Mouse (Mus musculus): ENCODE data around the gene Tsks. TPM values are rescaled to one million over a fixed set of nuclear protein-coding genes. Genes with fewer than 3 reads are reported as not detected.

Gene Tsks
- polyA plus RNA-seq, 1 experiment from 2014 or later: not detected

- peaks cover 10% of the 10 kb centered on the region for H3K4me1 ChIP-seq (ENCODE audit: control insufficient read depth, insufficient read depth, low read length)
- no peak overlapping the region for H3K4me2 ChIP-seq (ENCODE audit: low read length)
- H3K27ac ChIP-seq (replicated peaks; ENCODE audit: low read depth, low read length): no peak overlapping the region
- no peaks in the 10 kb centered on the region for H3K27me3 ChIP-seq (ENCODE audit: control insufficient read depth, insufficient read depth, low read length)
- ATAC-seq (ENCODE audit: low FRiP score, low TSS enrichment) (no peak), DNase-seq (no peak)
- no peak overlapping the region for H3K4me3 ChIP-seq (replicated peaks; ENCODE audit: low read depth, low read length)
- H3K36me3 ChIP-seq (ENCODE audit: control insufficient read depth, insufficient read depth, low read length): peaks cover 78% of the 10 kb centered on the region
- H3K9me3 ChIP-seq (ENCODE audit: control insufficient read depth, low read length): no peaks in the 10 kb centered on the region
- WGBS: 91% methylated on average over 7 of the region's 7 CpGs
- H3K9ac ChIP-seq (replicated peaks; ENCODE audit: low read length): no peak overlapping the region
Measured at GRCm38 (mm10) chr7:45002440-45002839, 59.4 kb downstream of the Tsks start.

GRCm38 (mm10) chr7:45004546-45004945 lies 61.5 kb downstream of the Tsks start:
- Histone ChIP-seq H3K9me3 (ENCODE audit: control insufficient read depth, low read length) (no peaks in the 10 kb centered on the region), H3K27ac (replicated peaks; ENCODE audit: low read depth, low read length) (no peak overlapping the region), H3K4me2 (ENCODE audit: low read length) (no peak overlapping the region), H3K4me1 (ENCODE audit: control insufficient read depth, insufficient read depth, low read length) (no peaks in the 10 kb centered on the region), H3K27me3 (ENCODE audit: control insufficient read depth, insufficient read depth, low read length) (no peaks in the 10 kb centered on the region), H3K4me3 (replicated peaks; ENCODE audit: low read depth, low read length) (no peak overlapping the region), H3K36me3 (ENCODE audit: control insufficient read depth, insufficient read depth, low read length) (peaks cover 99% of the 10 kb centered on the region), H3K9ac (replicated peaks; ENCODE audit: low read length) (no peak overlapping the region)
- 91% methylated on average over 3 of the region's 3 CpGs for WGBS
- ATAC-seq (ENCODE audit: low FRiP score, low TSS enrichment) (no peak), DNase-seq (no peak)

GRCm38 (mm10) chr7:45005321-45005992 lies 62.5 kb downstream of the Tsks start:
- WGBS: 92% methylated on average over 6 of the region's 6 CpGs
- Histone ChIP-seq H3K9me3 (ENCODE audit: control insufficient read depth, low read length) (no peaks in the 10 kb centered on the region), H3K36me3 (ENCODE audit: control insufficient read depth, insufficient read depth, low read length) (peaks cover 99% of the 10 kb centered on the region), H3K27ac (replicated peaks; ENCODE audit: low read depth, low read length) (no peak overlapping the region), H3K4me2 (ENCODE audit: low read length) (no peak overlapping the region), H3K9ac (replicated peaks; ENCODE audit: low read length) (no peak overlapping the region), H3K4me3 (replicated peaks; ENCODE audit: low read depth, low read length) (no peak overlapping the region), H3K27me3 (ENCODE audit: control insufficient read depth, insufficient read depth, low read length) (no peaks in the 10 kb centered on the region), H3K4me1 (ENCODE audit: control insufficient read depth, insufficient read depth, low read length) (no peaks in the 10 kb centered on the region)
- ATAC-seq (ENCODE audit: low FRiP score, low TSS enrichment) (no peak), DNase-seq (no peak)

GRCm38 (mm10) chr7:45006503-45006902 lies 63.5 kb downstream of the Tsks start:
- Histone ChIP-seq H3K9me3 (ENCODE audit: control insufficient read depth, low read length) (no peaks in the 10 kb centered on the region), H3K27me3 (ENCODE audit: control insufficient read depth, insufficient read depth, low read length) (no peaks in the 10 kb centered on the region), H3K9ac (replicated peaks; ENCODE audit: low read length) (no peak overlapping the region), H3K36me3 (ENCODE audit: control insufficient read depth, insufficient read depth, low read length) (peaks cover 96% of the 10 kb centered on the region), H3K4me3 (replicated peaks; ENCODE audit: low read depth, low read length) (no peak overlapping the region), H3K27ac (replicated peaks; ENCODE audit: low read depth, low read length) (no peak overlapping the region), H3K4me2 (ENCODE audit: low read length) (no peak overlapping the region), H3K4me1 (ENCODE audit: control insufficient read depth, insufficient read depth, low read length) (no peaks in the 10 kb centered on the region)
- DNase-seq (no peak), ATAC-seq (ENCODE audit: low FRiP score, low TSS enrichment) (no peak)
- 96% methylated on average over 12 of the region's 12 CpGs for WGBS

- no peak overlapping the region for H3K9ac ChIP-seq (replicated peaks; ENCODE audit: low read length)
- H3K4me3 ChIP-seq (replicated peaks; ENCODE audit: low read depth, low read length): no peak overlapping the region
- H3K27ac ChIP-seq (replicated peaks; ENCODE audit: low read depth, low read length): no peak overlapping the region
- no peaks in the 10 kb centered on the region for H3K9me3 ChIP-seq (ENCODE audit: control insufficient read depth, low read length)
- 96% methylated on average over 29 of the region's 29 CpGs for WGBS
- no peak for ATAC-seq (ENCODE audit: low FRiP score, low TSS enrichment)
- H3K27me3 ChIP-seq (ENCODE audit: control insufficient read depth, insufficient read depth, low read length): no peaks in the 10 kb centered on the region
- H3K4me1 ChIP-seq (ENCODE audit: control insufficient read depth, insufficient read depth, low read length): no peaks in the 10 kb centered on the region
- H3K36me3 ChIP-seq (ENCODE audit: control insufficient read depth, insufficient read depth, low read length): peaks cover 96% of the 10 kb centered on the region
- DNase-seq: no peak
- no peak overlapping the region for H3K4me2 ChIP-seq (ENCODE audit: low read length)
Measured at GRCm38 (mm10) chr7:45007141-45007540, 64.1 kb downstream of the Tsks start.

Other genes with a start within 250 kb of the Tsks start
- not detected in 2 replicates for gene Izumo2, start 234.5 kb upstream of the Tsks start, polyA plus RNA-seq (2014; fragmentation: Nextera tagmentation; extraction: Ambion mirVana)
- 22.6 and 26.8 TPM in 2 replicates for gene Vrk3, start 194.8 kb upstream of the Tsks start, polyA plus RNA-seq (2014; fragmentation: Nextera tagmentation; extraction: Ambion mirVana)
- 0.58 and 0.89 TPM in 2 replicates for gene Zfp473, start 192.2 kb upstream of the Tsks start, polyA plus RNA-seq (2014; fragmentation: Nextera tagmentation; extraction: Ambion mirVana)
- gene Nup62, start 127.1 kb upstream of the Tsks start, polyA plus RNA-seq (2014; fragmentation: Nextera tagmentation; extraction: Ambion mirVana): 29.1 and 35.2 TPM in 2 replicates
- 0.97 and 1.4 TPM in 2 replicates for gene Il4i1, start 126.8 kb upstream of the Tsks start, polyA plus RNA-seq (2014; fragmentation: Nextera tagmentation; extraction: Ambion mirVana)
- gene Atf5, start 126.5 kb upstream of the Tsks start, polyA plus RNA-seq (2014; fragmentation: Nextera tagmentation; extraction: Ambion mirVana): 2.2 and 2.8 TPM in 2 replicates
- gene Akt1s1, start 94.2 kb upstream of the Tsks start, polyA plus RNA-seq (2014; fragmentation: Nextera tagmentation; extraction: Ambion mirVana): 61.9 and 63.7 TPM in 2 replicates
- 107 and 122 TPM in 2 replicates for gene Tbc1d17, start 94.1 kb upstream of the Tsks start, polyA plus RNA-seq (2014; fragmentation: Nextera tagmentation; extraction: Ambion mirVana)
- 28.8 and 30.4 TPM in 2 replicates for gene Pnkp, start 86.1 kb upstream of the Tsks start, polyA plus RNA-seq (2014; fragmentation: Nextera tagmentation; extraction: Ambion mirVana)
- 480 and 508 TPM in 2 replicates for gene Ptov1, start 73.4 kb upstream of the Tsks start, polyA plus RNA-seq (2014; fragmentation: Nextera tagmentation; extraction: Ambion mirVana)
- gene Med25, start 50.5 kb upstream of the Tsks start, polyA plus RNA-seq (2014; fragmentation: Nextera tagmentation; extraction: Ambion mirVana): 114 and 128 TPM in 2 replicates
- gene Fuz, start 47.1 kb upstream of the Tsks start, polyA plus RNA-seq (2014; fragmentation: Nextera tagmentation; extraction: Ambion mirVana): 16.7 and 17.2 TPM in 2 replicates
- 124 and 133 TPM in 2 replicates for gene Ap2a1, start 13.7 kb upstream of the Tsks start, polyA plus RNA-seq (2014; fragmentation: Nextera tagmentation; extraction: Ambion mirVana)
- gene Cpt1c, start 31.6 kb downstream of the Tsks start, polyA plus RNA-seq (2014; fragmentation: Nextera tagmentation; extraction: Ambion mirVana): 50.1 and 52.3 TPM in 2 replicates
- gene Prmt1, start 43.4 kb downstream of the Tsks start, polyA plus RNA-seq (2014; fragmentation: Nextera tagmentation; extraction: Ambion mirVana): 236 and 281 TPM in 2 replicates
- 46.7 and 54.0 TPM in 2 replicates for gene Irf3, start 54.4 kb downstream of the Tsks start, polyA plus RNA-seq (2014; fragmentation: Nextera tagmentation; extraction: Ambion mirVana)
- 11.8 and 15.4 TPM in 2 replicates for gene Bcl2l12, start 55.5 kb downstream of the Tsks start, polyA plus RNA-seq (2014; fragmentation: Nextera tagmentation; extraction: Ambion mirVana)
- gene Scaf1, start 73.2 kb downstream of the Tsks start, polyA plus RNA-seq (2014; fragmentation: Nextera tagmentation; extraction: Ambion mirVana): 60.6 and 61.2 TPM in 2 replicates
- gene Rras, start 74.8 kb downstream of the Tsks start, polyA plus RNA-seq (2014; fragmentation: Nextera tagmentation; extraction: Ambion mirVana): 9.7 and 13.2 TPM in 2 replicates
- 19.5 and 21.4 TPM in 2 replicates for gene Prr12, start 109.7 kb downstream of the Tsks start, polyA plus RNA-seq (2014; fragmentation: Nextera tagmentation; extraction: Ambion mirVana)
- 55.3 and 65.9 TPM in 2 replicates for gene Nosip, start 119.2 kb downstream of the Tsks start, polyA plus RNA-seq (2014; fragmentation: Nextera tagmentation; extraction: Ambion mirVana)
- 10.1 and 12.2 TPM in 2 replicates for gene Prrg2, start 119.5 kb downstream of the Tsks start, polyA plus RNA-seq (2014; fragmentation: Nextera tagmentation; extraction: Ambion mirVana)
- 31.2 and 59.3 TPM in 2 replicates for gene Rcn3, start 149.0 kb downstream of the Tsks start, polyA plus RNA-seq (2014; fragmentation: Nextera tagmentation; extraction: Ambion mirVana)
- 4.8 and 21.8 TPM in 2 replicates for gene Fcgrt, start 160.6 kb downstream of the Tsks start, polyA plus RNA-seq (2014; fragmentation: Nextera tagmentation; extraction: Ambion mirVana)
- gene Rps11, start 181.2 kb downstream of the Tsks start, polyA plus RNA-seq (2014; fragmentation: Nextera tagmentation; extraction: Ambion mirVana): 915 and 960 TPM in 2 replicates
- gene Rpl13a, start 185.6 kb downstream of the Tsks start, polyA plus RNA-seq (2014; fragmentation: Nextera tagmentation; extraction: Ambion mirVana): 746 and 846 TPM in 2 replicates
- 0.53 TPM in 1 of 2 replicates, not detected in the other for gene Gm45713, start 193.0 kb downstream of the Tsks start, polyA plus RNA-seq (2014; fragmentation: Nextera tagmentation; extraction: Ambion mirVana)
- 0.50 and 1.4 TPM in 2 replicates for gene Flt3l, start 193.2 kb downstream of the Tsks start, polyA plus RNA-seq (2014; fragmentation: Nextera tagmentation; extraction: Ambion mirVana)
- gene Pih1d1, start 211.1 kb downstream of the Tsks start, polyA plus RNA-seq (2014; fragmentation: Nextera tagmentation; extraction: Ambion mirVana): 92.8 and 96.2 TPM in 2 replicates
- 21.2 and 24.1 TPM in 2 replicates for gene Aldh16a1, start 211.4 kb downstream of the Tsks start, polyA plus RNA-seq (2014; fragmentation: Nextera tagmentation; extraction: Ambion mirVana)
- 0.39 and 0.62 TPM in 2 replicates for gene Slc17a7, start 220.7 kb downstream of the Tsks start, polyA plus RNA-seq (2014; fragmentation: Nextera tagmentation; extraction: Ambion mirVana)
- gene Gfy, start 236.4 kb downstream of the Tsks start, polyA plus RNA-seq (2014; fragmentation: Nextera tagmentation; extraction: Ambion mirVana): not detected in 2 replicates
- gene Pth2, start 237.8 kb downstream of the Tsks start, polyA plus RNA-seq (2014; fragmentation: Nextera tagmentation; extraction: Ambion mirVana): 0.68 and 1.4 TPM in 2 replicates